Mouse (Mus musculus) intestine, postnatal 0 days (tissue): ENCODE results near the gene Fkbp6. TPM values are rescaled to one million over a fixed set of nuclear protein-coding genes. Genes with fewer than 3 reads are reported as not detected.

Experiments
- ATAC-seq: fragments of 200-750 bp; cut with Nextera tagmentation; 2 replicates; pipeline ENCODE4 v1.8.0; 2017; ENCODE audit warnings: mild to moderate bottlenecking, moderate TSS enrichment, moderate library complexity
- H3K27ac ChIP-seq: fragments of 300-500 bp; sonication (generic); 2 replicates; pipeline ENCODE4 v1.5.1; 2014; ENCODE audit warnings: mild to moderate bottlenecking, low read depth, low read length, moderate library complexity
- H3K27me3 ChIP-seq: fragments of 300-500 bp; sonication (generic); replicated peaks from 2 replicates; pipeline ENCODE4 v1.6.1; 2014; ENCODE audit warnings: low read length, mixed read lengths; ENCODE audit not compliant: control insufficient read depth, insufficient read depth
- H3K36me3 ChIP-seq: fragments of 300-500 bp; sonication (generic); 2 replicates; pipeline ENCODE4 v1.6.1; 2014; ENCODE audit warnings: mild to moderate bottlenecking, moderate library complexity; ENCODE audit not compliant: control insufficient read depth, insufficient read depth
- H3K4me1 ChIP-seq: fragments of 300-500 bp; sonication (generic); replicated peaks from 2 replicates; pipeline ENCODE4 v1.6.1; 2014; ENCODE audit warnings: antibody characterized with exemption, low read length, mixed read lengths; ENCODE audit not compliant: control insufficient read depth, insufficient read depth
- H3K4me2 ChIP-seq: fragments of 300-500 bp; sonication (generic); replicated peaks from 2 replicates; pipeline ENCODE4 v1.6.1; 2014; ENCODE audit warnings: low read depth, mild to moderate bottlenecking, moderate library complexity
- H3K4me3 ChIP-seq: fragments of 300-500 bp; sonication (generic); 2 replicates; pipeline ENCODE4 v1.5.1; 2014; ENCODE audit warnings: low read depth, low read length
- H3K9ac ChIP-seq: fragments of 300-500 bp; sonication (generic); 2 replicates; pipeline ENCODE4 v1.6.1; 2014; ENCODE audit warnings: mild to moderate bottlenecking, low read depth, low read length
- H3K9me3 ChIP-seq: fragments of 300-500 bp; sonication (generic); 2 replicates; pipeline ENCODE4 v1.6.1; 2016; ENCODE audit warnings: mixed run types; ENCODE audit not compliant: control insufficient read depth
- CTCF ChIP-seq: sonication (generic); IDR thresholded peaks from 2 replicates; pipeline ENCODE4 v1.5.1; 2016; ENCODE audit warnings: low read depth, mild to moderate bottlenecking, control low read depth, antibody characterized with exemption, moderate library complexity
- WGBS: fragments of 180-500 bp; shearing (Covaris S2); extraction: QIAGEN DNeasy Blood & Tissue Kit; methylation state at CpG from one replicate; pipeline ENCODE4 v1.1.7; 2014; 5-methylcytosine and 5-hydroxymethylcytosine counted together
- polyA plus RNA-seq: library from polyadenylated mRNA; unstranded; fragments of >200 nt; fragmentation: Nextera tagmentation; extraction: Ambion mirVana; gene quantifications from 2 replicates; pipeline ENCODE4 v1.2.1, GENCODE M21; 2015

Fkbp6 gene
- polyA plus RNA-seq, 1 experiment from 2014 or later: 0.12 TPM

DNA sequence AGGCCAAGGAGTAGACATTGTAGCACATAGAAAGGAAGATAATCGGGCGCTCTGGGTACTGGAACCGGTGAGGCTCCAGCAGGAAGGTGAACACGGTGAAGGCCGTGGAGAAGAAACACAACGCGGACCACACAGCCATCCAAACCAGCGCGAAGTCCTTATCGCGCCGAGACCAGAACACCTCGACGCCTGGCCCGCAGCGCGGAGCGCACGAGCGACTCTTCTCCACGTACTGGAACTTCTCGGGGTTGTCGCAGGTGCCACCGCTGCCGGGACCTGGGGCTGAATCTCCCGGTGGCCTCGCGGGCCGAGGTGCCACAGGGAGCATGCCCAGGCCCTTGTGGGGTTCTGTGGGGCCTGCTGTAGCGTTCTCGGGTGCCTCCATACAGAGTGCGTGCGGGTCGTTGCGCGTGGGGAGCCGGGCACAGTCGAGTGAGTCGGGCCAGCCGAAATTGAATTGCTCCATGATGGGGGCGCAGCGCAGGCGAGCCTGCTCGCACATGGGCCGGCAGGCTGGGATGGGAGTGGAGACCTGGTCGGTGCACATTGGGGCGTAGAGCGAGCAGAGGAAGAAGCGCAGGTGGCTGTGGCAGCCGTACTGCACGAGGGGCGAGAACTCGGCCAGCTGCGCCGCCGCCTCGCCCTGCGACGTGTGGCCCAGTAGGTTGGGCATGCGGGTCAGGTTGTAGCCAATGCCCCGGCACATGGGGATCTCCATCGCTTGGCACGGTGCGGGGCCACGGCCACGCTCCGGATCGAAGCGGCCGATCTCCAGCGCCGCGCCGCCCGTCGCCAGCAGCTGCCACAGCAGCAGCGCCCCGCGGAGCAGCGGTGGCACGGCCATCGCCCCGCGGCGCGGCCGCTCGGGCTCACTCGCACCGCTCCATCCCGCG, 99.4 kb downstream of the Fkbp6 start:
- Histone ChIP-seq H3K9me3 (no peaks in the 10 kb centered on the region), H3K27ac (no peak overlapping the region), H3K36me3 (peaks cover 9% of the 10 kb centered on the region), H3K4me3 (peak overlapping the region; percentile 43), H3K4me2 (peak overlapping the region; percentile 74), H3K4me1 (peaks cover 4% of the 10 kb centered on the region; the same call in 1 of the 2 replicates), H3K27me3 (peaks cover 19% of the 10 kb centered on the region), H3K9ac (no peak overlapping the region; the same call in 1 of the 2 replicates)
- peak; percentile 50 for ATAC-seq
- TF ChIP-seq CTCF: no peak
- WGBS: 2% methylated on average over 92 of the region's 92 CpGs

DNA sequence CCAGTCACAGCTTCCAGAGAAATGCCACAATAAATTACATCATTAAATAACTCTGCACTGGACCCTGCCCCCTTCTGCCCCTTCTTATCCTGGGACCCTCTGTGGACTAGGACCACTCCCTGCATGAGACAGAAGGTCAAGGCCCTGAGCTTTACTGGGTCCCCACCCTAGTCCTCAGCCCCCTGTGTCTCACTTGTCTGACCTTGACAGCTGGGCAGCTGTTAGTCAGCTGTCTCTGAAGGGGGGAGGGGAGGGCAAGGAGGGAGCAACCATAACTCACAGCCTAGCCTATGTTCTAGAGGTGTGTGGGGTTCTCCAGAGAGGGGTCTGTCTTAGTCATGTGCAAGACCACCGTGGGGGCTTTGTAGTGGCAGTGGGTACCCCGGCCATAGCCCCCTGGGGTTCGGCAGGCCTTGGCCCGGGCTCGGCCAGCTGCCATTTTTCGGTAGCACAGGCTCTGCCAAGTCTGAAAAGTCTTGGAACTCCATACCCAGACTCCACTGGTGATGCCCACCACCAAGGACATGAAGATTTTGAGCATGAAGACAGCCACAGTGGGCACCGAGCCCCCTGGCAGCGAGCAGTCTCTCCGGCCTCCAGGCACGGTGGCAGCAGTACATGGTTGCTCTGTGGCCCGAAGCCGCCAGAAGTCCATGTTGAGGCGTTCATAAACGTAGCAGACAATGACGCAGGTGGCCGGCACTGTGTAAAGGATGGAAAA, 100.7 kb downstream of the Fkbp6 start:
- Histone ChIP-seq H3K9ac (no peak overlapping the region), H3K27ac (no peak overlapping the region), H3K4me3 (no peak overlapping the region), H3K27me3 (peaks cover 19% of the 10 kb centered on the region), H3K9me3 (no peaks in the 10 kb centered on the region), H3K4me1 (peaks cover 4% of the 10 kb centered on the region; the same call in 1 of the 2 replicates), H3K36me3 (peaks cover 22% of the 10 kb centered on the region), H3K4me2 (no peak overlapping the region)
- 90% methylated on average over 16 of the region's 16 CpGs for WGBS
- no peak for ATAC-seq
- no peak for TF ChIP-seq CTCF

DNA sequence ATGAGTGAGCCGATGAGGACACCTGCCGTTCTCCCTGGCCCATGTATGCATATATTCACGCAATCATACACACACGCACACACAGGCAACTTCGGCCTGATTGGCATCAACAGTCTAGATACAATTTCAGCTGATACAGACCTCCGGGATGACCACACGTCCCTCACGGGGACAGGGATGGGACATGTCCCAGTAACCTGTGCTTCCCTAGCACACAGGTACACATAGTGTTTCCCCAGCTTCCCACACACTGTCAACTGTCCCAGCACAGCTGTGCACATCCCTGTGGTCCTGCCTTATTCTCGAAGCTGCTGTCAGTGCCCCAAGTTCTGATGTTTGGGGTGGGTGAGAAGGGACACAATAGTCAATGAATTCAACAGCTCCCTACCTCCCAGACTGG, 102.5 kb downstream of the Fkbp6 start:
- ATAC-seq: no peak
- Histone ChIP-seq H3K27me3 (peaks cover 19% of the 10 kb centered on the region), H3K4me3 (no peak overlapping the region), H3K4me1 (peaks cover 4% of the 10 kb centered on the region; the same call in 1 of the 2 replicates), H3K4me2 (no peak overlapping the region), H3K36me3 (peaks cover 38% of the 10 kb centered on the region), H3K27ac (no peak overlapping the region), H3K9ac (no peak overlapping the region), H3K9me3 (no peaks in the 10 kb centered on the region)
- 72% methylated on average over 9 of the region's 9 CpGs for WGBS
- no peak for TF ChIP-seq CTCF

DNA sequence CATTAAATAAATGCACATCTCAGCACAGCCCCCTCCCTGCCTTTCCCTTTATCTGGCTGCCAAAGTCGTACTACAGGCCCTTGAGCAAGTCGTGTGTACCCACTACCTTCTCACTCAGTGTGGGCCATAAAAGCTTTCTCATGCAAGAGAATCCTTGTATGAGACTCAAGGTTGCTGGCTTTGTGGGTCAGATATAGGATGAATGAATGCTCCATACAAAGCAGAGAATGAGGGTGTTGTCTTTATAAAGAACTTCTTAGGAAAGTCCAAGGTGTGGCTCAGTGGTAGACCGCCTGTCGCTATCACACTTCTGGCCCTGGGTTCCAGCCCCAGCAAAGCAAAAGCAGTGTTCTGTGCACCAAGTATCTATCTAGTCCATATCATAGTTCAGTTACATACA, 103.3 kb downstream of the Fkbp6 start:
- no peak for ATAC-seq
- no peak overlapping the region for H3K4me2 ChIP-seq
- peaks cover 19% of the 10 kb centered on the region for H3K27me3 ChIP-seq
- no peaks in the 10 kb centered on the region for H3K9me3 ChIP-seq
- H3K4me1 ChIP-seq: peaks cover 4% of the 10 kb centered on the region; the same call in 1 of the 2 replicates
- TF ChIP-seq CTCF: no peak
- peaks cover 46% of the 10 kb centered on the region for H3K36me3 ChIP-seq
- WGBS: 60% methylated on average over 4 of the region's 4 CpGs
- no peak overlapping the region for H3K4me3 ChIP-seq
- no peak overlapping the region for H3K9ac ChIP-seq
- H3K27ac ChIP-seq: no peak overlapping the region

DNA sequence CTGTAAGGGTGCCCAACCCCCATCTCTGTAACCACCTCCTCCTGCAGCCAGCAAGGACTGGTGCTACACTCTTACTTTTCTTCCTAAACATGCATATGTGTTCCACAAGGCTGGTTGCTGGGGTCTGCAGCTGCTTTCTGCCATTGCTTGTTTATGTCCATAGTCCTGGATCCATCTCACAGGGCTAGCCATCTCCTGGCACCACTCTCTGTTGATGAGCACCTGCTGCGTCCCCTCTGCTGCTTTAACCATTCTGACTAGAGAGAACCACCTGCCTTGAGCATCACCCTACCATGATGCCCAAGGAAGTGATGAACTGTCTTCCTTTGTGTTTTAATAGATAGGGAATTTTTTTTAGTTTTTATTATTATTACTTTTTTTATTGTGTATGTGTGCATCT, 106.7 kb downstream of the Fkbp6 start:
- Histone ChIP-seq H3K4me2 (no peak overlapping the region), H3K36me3 (peaks cover 78% of the 10 kb centered on the region), H3K4me1 (no peaks in the 10 kb centered on the region), H3K9ac (no peak overlapping the region), H3K9me3 (no peaks in the 10 kb centered on the region), H3K27ac (no peak overlapping the region), H3K27me3 (no peaks in the 10 kb centered on the region), H3K4me3 (no peak overlapping the region)
- no peak for ATAC-seq
- 97% methylated on average over 1 of the region's 1 CpGs for WGBS
- TF ChIP-seq CTCF: no peak

DNA sequence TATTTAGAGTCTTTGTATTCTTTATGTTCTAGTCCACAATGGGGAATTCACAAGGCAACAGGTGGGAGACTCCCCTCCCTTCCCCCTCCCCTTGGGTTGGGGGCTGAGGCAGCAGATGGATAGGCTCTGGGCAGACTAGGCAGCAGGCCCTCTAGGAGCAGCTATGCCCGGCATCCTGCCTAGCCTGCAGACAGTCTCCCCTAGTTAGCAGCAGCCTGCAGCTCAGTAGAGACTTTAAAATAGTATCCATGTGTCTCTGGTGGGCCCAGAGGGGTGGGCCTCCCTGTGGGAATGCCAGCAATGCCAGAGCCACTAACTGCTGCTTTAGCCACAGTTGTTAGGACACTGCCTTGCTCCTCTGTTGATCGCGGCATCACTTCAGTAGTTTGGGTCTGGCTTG, 107.2 kb downstream of the Fkbp6 start:
- Histone ChIP-seq H3K9ac (no peak overlapping the region), H3K4me3 (no peak overlapping the region), H3K4me1 (no peaks in the 10 kb centered on the region), H3K27ac (no peak overlapping the region), H3K4me2 (no peak overlapping the region), H3K9me3 (no peaks in the 10 kb centered on the region), H3K27me3 (no peaks in the 10 kb centered on the region), H3K36me3 (peaks cover 83% of the 10 kb centered on the region)
- WGBS: 90% methylated on average over 3 of the region's 3 CpGs
- ATAC-seq: no peak
- no peak for TF ChIP-seq CTCF
